Mouse (Mus musculus) C2C12 (cell line): Measurements from ENCODE around the gene Rhoc.

ENCODE experiments used
- CTCF ChIP-seq: IDR thresholded peaks from one replicate; pipeline ENCODE4 v1.5.1; 2011; ENCODE audit not compliant: control insufficient read depth, insufficient read depth, insufficient read length
- MAX ChIP-seq: IDR thresholded peaks from one replicate; pipeline ENCODE4 v1.6.1; 2011; ENCODE audit warnings: mild to moderate bottlenecking, control low read depth
- MYOD1 ChIP-seq: IDR thresholded peaks from one replicate; pipeline ENCODE4 v1.6.1; 2011; ENCODE audit warnings: low read depth; ENCODE audit not compliant: control insufficient read depth, insufficient read length

DNA sequence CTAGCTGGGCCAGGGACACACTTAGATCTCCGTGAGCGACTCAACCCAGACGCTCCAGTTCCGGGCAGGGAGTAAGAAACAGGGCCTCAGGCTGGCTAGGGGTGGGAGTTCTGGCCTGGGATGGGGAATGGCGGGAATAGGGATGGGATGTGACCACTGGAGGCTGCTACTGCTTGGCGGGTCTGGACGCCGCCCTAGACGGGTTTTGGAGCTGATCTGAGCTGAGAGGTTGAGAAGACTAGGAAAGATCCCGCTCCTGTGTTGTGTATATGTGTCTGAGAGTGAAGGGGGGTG, 1.1 kb downstream of the Rhoc start:
- no peak for TF ChIP-seq MAX
- no peak for TF ChIP-seq MYOD1
- no peak for TF ChIP-seq CTCF
